Mouse (Mus musculus): ENCODE measurements around the gene Coro1b. TPM values are rescaled to one million over a fixed set of nuclear protein-coding genes. Genes with fewer than 3 reads are reported as not detected.

Gene Coro1b
- total RNA-seq, 1 experiment from 2014 or later, result 134 TPM

DNA sequence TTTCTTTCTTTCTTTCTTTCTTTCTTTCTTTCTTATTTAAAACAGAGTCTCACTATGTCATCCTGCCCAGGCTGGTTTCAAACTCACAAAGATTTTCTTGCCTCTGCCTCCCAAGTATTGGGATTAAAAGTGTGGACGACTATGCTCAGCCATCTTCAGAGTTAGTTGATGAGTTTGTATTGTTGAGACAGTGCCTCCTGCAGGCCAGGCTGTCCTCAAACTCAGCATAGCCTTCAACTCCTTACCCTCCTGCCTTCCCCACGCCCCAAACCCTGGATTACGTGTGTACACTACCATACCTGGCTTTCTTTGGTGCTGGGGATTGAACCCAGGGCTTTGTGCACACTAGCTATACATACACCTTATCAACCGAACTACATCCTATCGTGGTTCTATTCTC is 12.0 kb upstream of the Coro1b start:
- no peak for ATAC-seq (ENCODE audit: extremely low read depth, insufficient number of reproducible peaks, low FRiP score, poor library complexity, severe bottlenecking)

DNA sequence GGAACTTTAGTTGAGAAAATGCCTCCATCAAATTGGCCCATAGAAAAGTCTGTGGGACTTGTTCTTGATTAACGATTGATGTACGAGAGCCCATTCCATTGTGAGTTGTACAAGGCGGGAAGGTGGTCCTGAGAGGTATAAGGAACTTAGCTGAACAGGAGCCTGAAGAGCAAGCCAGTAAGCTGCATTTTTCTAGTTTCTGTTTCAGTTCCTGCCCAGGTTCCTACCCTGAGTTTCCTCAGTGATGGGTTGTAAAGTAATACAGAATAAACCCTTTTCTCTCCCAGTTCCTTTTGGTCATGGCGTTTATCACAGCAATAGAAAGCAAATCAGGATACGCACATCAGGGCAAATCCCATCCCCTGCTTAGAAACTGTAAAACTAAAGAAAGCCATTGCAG is 10.5 kb upstream of the Coro1b start:
- ATAC-seq (ENCODE audit: extremely low read depth, insufficient number of reproducible peaks, low FRiP score, poor library complexity, severe bottlenecking), result peak; percentile 27; the same call in 1 of the 2 replicates

DNA sequence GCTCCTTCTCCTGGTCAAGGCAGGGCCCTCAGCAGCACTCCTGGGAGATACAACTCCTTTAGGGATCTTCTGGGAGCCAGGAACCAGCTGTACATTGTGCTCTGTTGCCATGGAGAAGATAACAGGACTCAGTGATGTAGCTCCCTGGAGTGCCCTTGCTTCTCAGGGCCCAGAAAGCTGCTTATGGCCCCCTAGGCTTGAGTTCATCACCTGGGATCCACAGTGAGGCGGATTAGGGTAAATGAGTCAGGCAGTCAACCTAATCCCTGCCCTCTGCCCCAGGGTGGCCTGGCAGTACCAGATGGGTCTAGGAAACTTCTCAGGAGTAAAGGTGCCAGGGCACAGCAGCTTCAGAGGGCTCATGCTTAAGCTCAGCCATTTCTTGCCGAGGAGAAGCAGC is 9.0 kb upstream of the Coro1b start, which contains the start of gene Gpr152:
TSS of gene Gpr152 (plus strand) at position 342 of the 400 bp plus-strand sequence.
- no peak for ATAC-seq (ENCODE audit: extremely low read depth, insufficient number of reproducible peaks, low FRiP score, poor library complexity, severe bottlenecking)

GRCm38 (mm10) chr19:4140147-4140546 is 8.3 kb upstream of the Coro1b start:
- ATAC-seq (ENCODE audit: extremely low read depth, insufficient number of reproducible peaks, low FRiP score, poor library complexity, severe bottlenecking), result no peak

GRCm38 (mm10) chr19:4142416-4143173 is 5.8 kb upstream of the Coro1b start:
- ATAC-seq (ENCODE audit: extremely low read depth, insufficient number of reproducible peaks, low FRiP score, poor library complexity, severe bottlenecking), result no peak

DNA sequence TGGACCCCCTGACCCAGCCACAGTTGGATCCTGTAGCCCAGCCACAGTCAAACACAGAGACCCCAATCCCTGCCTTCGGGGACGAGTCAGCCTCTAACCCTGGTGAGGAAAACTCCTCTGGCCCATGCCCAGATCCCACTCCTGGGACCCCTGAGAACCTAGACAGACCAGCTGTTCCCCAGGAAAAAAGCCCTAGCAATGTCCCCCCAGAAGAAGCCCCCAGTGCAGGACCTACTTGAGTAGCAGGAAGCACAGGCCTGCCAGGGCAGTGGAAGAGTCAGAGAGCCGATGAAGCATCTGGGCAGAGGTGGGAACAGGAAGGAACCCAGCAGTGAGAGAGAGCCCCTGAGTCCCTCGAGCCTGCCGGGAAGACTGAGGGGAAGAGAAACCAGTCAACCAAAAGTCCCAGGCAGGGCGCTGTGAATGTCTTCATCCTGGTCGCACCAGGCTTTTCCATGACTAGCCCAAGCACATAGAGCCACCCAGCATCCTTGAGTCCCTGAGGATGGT is 4.6 kb upstream of the Coro1b start, which contains the start of gene Cabp4:
TSS of gene Cabp4 (minus strand) at position 275 of the 510 bp plus-strand sequence.
- no peak for ATAC-seq (ENCODE audit: extremely low read depth, insufficient number of reproducible peaks, low FRiP score, poor library complexity, severe bottlenecking)

GRCm38 (mm10) chr19:4144550-4145498 is 3.6 kb upstream of the Coro1b start:
- ATAC-seq (ENCODE audit: extremely low read depth, insufficient number of reproducible peaks, low FRiP score, poor library complexity, severe bottlenecking), result no peak

DNA sequence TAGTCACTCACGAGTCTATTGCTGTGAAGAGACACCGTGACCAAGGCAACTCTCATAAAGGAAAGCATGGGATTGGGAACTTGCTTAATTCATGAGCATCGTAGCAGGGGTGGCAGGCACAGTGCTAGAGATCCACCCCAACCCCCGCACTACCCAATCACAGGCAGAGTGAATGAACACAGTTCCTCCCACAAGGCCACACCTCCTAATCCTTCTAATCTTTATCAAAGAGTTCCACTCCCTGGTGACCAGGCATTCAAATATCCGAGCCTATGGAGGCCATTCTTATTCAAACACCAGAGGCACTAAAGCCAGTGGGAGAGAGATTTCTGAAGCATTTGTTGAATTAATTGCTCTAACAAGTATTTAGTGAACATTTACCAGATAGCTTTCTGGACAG is 2.5 kb upstream of the Coro1b start:
- ATAC-seq (ENCODE audit: extremely low read depth, insufficient number of reproducible peaks, low FRiP score, poor library complexity, severe bottlenecking), result no peak

- no peak for ATAC-seq (ENCODE audit: extremely low read depth, insufficient number of reproducible peaks, low FRiP score, poor library complexity, severe bottlenecking)
Measured at GRCm38 (mm10) chr19:4146366-4147021, 1.9 kb upstream of the Coro1b start.

- ATAC-seq (ENCODE audit: extremely low read depth, insufficient number of reproducible peaks, low FRiP score, poor library complexity, severe bottlenecking), result no peak
Measured at GRCm38 (mm10) chr19:4147022-4147405, 1.4 kb upstream of the Coro1b start.

- no peak for ATAC-seq (ENCODE audit: extremely low read depth, insufficient number of reproducible peaks, low FRiP score, poor library complexity, severe bottlenecking)
Measured at GRCm38 (mm10) chr19:4147782-4148490, 483 bp upstream of the Coro1b start.

DNA sequence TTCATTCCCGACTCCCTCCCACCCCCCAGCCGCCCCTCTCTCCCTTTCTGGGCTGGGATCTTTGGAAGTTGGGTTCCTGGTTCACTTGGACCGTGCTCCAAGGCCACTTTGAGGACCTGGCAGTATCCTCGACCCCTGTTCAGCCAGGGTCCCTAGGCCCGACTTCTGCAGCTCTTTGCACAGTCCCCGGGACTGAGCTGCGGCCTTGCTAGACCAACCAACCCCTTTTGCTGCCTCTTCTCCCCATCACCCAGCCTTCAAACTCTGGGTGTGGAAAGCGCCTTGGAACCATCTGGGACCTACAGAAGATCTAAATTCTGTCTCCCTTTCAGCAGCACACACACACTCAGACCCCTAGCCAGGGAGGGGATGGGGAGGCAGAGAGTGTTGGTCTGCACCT is 400 bp downstream of the Coro1b start:
- ATAC-seq (ENCODE audit: extremely low read depth, insufficient number of reproducible peaks, low FRiP score, poor library complexity, severe bottlenecking), result no peak

DNA sequence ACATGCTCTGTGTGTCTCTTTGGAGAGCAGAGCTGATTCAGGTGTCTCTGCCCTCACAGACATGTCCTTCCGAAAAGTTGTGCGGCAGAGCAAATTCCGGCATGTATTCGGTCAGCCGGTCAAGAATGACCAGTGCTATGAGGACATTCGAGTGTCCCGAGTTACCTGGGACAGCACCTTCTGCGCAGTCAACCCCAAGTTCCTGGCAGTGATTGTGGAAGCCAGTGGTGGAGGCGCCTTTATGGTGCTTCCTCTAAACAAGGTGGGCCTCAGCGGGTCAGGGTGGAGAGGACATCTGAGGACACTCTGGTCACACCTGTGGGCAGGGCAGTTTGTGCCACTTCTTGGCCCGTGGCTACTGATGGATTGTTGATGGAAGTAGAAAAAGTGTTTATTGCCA is 864 bp downstream of the Coro1b start:
- ATAC-seq (ENCODE audit: extremely low read depth, insufficient number of reproducible peaks, low FRiP score, poor library complexity, severe bottlenecking), result no peak

DNA sequence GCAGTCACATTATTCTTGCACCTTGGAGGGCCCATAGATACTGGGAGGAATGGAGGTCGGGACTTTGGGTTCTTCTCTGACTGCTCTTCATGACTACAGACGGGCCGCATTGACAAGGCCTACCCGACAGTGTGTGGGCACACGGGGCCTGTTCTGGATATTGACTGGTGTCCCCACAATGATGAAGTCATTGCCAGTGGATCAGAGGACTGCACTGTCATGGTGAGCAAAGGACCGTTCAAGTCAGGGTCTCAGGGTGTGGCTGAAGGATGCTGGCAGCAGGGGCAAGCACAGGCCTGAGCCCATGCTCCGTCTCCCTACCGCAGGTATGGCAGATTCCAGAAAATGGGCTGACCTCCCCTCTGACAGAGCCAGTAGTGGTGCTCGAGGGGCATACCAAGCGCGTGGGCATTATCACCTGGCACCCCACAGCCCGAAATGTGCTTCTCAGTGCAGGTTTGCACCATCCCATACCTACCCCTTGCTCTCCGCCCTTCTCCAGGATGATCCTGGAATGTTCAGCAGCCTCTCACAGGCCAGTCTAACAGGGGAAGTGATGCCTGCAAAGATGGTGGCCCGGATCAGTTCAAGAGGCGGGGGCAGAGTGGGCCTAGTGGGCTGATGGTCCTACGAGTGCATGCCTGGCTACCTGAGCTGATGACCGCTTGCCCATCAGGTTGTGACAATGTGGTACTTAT is 1.5 kb downstream of the Coro1b start:
- no peak for ATAC-seq (ENCODE audit: extremely low read depth, insufficient number of reproducible peaks, low FRiP score, poor library complexity, severe bottlenecking)

DNA sequence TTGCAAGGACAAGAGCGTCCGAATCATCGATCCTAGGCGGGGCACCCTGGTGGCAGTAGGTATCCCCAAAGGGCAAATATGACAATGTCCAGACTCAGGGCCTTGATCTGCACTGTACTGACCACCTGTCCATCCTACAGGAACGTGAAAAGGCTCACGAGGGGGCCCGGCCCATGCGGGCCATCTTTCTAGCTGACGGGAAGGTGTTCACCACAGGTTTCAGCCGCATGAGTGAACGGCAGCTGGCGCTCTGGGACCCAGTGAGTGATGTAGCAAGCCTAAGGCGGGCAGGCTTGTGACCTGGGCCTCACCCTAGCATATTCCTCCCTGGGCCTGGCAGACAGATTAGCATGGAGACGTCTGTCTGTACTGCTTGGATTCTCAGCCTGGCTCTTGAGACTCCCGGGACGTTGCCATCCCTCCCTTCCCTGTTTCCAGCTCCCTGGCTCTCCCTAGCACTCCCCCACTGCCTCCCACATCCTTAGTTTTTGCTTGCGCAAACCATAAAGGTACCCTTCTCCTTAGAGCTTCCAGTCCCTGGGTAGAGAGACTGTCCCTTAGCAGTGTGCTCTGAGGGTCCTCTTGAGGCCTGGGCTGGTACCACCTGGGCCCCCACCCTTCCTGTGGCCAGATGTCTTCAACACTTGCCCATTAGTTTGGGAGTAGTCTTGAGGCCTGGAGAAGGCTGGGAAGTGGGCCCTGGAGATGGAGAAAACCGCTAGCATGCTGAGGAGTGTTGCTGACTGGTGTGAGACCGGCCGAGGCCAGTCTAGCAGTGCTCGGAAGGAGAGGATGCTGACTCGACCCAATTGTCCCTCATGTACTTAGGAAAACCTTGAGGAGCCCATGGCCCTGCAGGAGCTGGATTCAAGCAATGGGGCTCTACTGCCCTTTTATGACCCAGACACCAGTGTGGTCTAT is 2.4 kb downstream of the Coro1b start:
- ATAC-seq (ENCODE audit: extremely low read depth, insufficient number of reproducible peaks, low FRiP score, poor library complexity, severe bottlenecking), result no peak

DNA sequence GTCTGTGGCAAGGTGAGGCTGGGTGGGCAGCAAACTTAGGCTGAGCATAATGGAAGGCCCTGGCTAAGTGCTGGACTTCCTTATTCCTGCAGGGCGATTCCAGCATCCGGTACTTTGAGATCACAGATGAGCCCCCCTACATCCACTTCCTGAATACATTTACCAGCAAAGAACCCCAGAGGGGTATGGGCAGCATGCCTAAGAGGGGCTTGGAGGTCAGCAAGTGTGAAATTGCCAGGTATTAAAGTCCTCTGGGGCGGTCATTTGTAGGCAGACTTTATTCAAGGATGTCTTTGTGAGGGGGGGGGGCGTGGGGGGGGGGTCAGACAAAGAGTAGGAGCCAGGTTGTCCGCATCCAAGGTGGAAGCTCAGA is 3.1 kb downstream of the Coro1b start:
- no peak for ATAC-seq (ENCODE audit: extremely low read depth, insufficient number of reproducible peaks, low FRiP score, poor library complexity, severe bottlenecking)

- ATAC-seq (ENCODE audit: extremely low read depth, insufficient number of reproducible peaks, low FRiP score, poor library complexity, severe bottlenecking), result no peak
Measured at GRCm38 (mm10) chr19:4151898-4152297, 3.5 kb downstream of the Coro1b start.

Measured in neutrophil, adult 5-6 weeks (primary cell).